Mouse (Mus musculus) forebrain, embryonic 11.5 days (tissue): ENCODE results near the gene Mybpc3. TPM values are rescaled to one million over a fixed set of nuclear protein-coding genes. Genes with fewer than 3 reads are reported as not detected.
A peak's percentile ranks its signal among the peaks of the same experiment; 100 is the strongest.

Experiments used
- ATAC-seq: fragments of 200-750 bp; cut with Nextera tagmentation; replicated peaks from 2 replicates; pipeline ENCODE4 v1.8.0; 2017; ENCODE audit warnings: moderate TSS enrichment; ENCODE audit not compliant: low FRiP score
- DNase-seq: peaks from one replicate; pipeline ENCODE4 v3.0.0-alpha.2; 2017; ENCODE audit warnings: low spot score
- H3K27ac ChIP-seq: fragments of 300-500 bp; sonication (generic); 2 replicates; pipeline ENCODE4 v1.5.1; 2014; ENCODE audit warnings: low read depth, low read length
- H3K27me3 ChIP-seq: fragments of 300-500 bp; sonication (generic); 2 replicates; pipeline ENCODE4 v1.6.1; 2014; ENCODE audit warnings: mild to moderate bottlenecking, low read length, mixed read lengths; ENCODE audit not compliant: control insufficient read depth, insufficient read depth
- H3K36me3 ChIP-seq: fragments of 300-500 bp; sonication (generic); 2 replicates; pipeline ENCODE4 v1.6.1; 2014; ENCODE audit warnings: mild to moderate bottlenecking, low read length, moderate library complexity, mixed read lengths; ENCODE audit not compliant: control insufficient read depth, insufficient read depth
- H3K4me1 ChIP-seq: fragments of 300-500 bp; sonication (generic); replicated peaks from 2 replicates; pipeline ENCODE4 v1.6.1; 2014; ENCODE audit warnings: low read length, mixed read lengths; ENCODE audit not compliant: control insufficient read depth, insufficient read depth
- H3K4me2 ChIP-seq: fragments of 300-500 bp; sonication (generic); 2 replicates; pipeline ENCODE4 v1.6.1; 2014; ENCODE audit warnings: low read depth, mild to moderate bottlenecking, low read length, moderate library complexity, mixed read lengths; ENCODE audit not compliant: severe bottlenecking
- H3K4me3 ChIP-seq: fragments of 300-500 bp; sonication (generic); 2 replicates; pipeline ENCODE4 v1.5.1; 2014; ENCODE audit warnings: low read depth, low read length
- H3K9ac ChIP-seq: fragments of 300-500 bp; sonication (generic); 2 replicates; pipeline ENCODE4 v1.6.1; 2014; ENCODE audit warnings: low read length
- H3K9me3 ChIP-seq: fragments of 300-500 bp; sonication (generic); 2 replicates; pipeline ENCODE4 v1.6.1; 2016; ENCODE audit warnings: low read length, mixed read lengths; ENCODE audit not compliant: control insufficient read depth
- WGBS: fragments of 180-500 bp; shearing (Covaris S2); extraction: QIAGEN DNeasy Blood & Tissue Kit; methylation state at CpG from one replicate; pipeline ENCODE4 v1.1.7; 2014; 5-methylcytosine and 5-hydroxymethylcytosine counted together
- polyA plus RNA-seq: library from polyadenylated mRNA; unstranded; fragments of >200 nt; fragmentation: Nextera tagmentation; extraction: Ambion mirVana; gene quantifications from 2 replicates; pipeline ENCODE4 v1.2.1, GENCODE M21; 2014

Mybpc3 gene
- polyA plus RNA-seq, 1 experiment from 2014 or later = not detected

- no peak overlapping the region for H3K9ac ChIP-seq
- H3K4me2 ChIP-seq = no peak overlapping the region
- H3K4me1 ChIP-seq = no peaks in the 10 kb centered on the region
- WGBS = 78% methylated on average over 6 of the region's 6 CpGs
- no peaks in the 10 kb centered on the region for H3K9me3 ChIP-seq
- H3K36me3 ChIP-seq = no peaks in the 10 kb centered on the region; the same call in 1 of the 2 replicates
- ATAC-seq = no peak
- no peak overlapping the region for H3K4me3 ChIP-seq
- no peaks in the 10 kb centered on the region for H3K27me3 ChIP-seq
- no peak for DNase-seq
- no peak overlapping the region for H3K27ac ChIP-seq
Measured at GRCm38 (mm10) chr2:91176234-91176633, 58.3 kb downstream of the Mybpc3 start.

DNA sequence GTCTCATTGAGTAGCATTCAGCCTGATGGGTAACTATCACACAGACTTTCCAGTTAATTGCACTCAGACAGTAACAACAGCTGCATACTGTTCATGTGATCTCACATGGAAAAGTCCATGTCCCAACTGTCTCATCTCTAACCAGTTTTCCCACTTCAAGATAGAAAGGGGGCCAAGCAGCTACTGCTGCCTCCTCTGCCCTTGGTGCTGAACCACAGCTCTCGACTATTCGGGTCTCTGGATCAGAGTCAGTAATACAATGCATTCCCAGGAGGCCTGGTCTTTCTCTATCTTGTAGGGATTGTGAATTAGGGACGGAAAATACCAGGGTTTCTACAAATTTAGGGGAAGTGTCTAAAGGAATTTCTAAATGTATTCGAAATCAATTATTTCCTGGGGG lies 61.9 kb downstream of the Mybpc3 start:
- Histone ChIP-seq H3K36me3 (no peaks in the 10 kb centered on the region), H3K27ac (no peak overlapping the region), H3K4me1 (peaks cover 7% of the 10 kb centered on the region; the same call in 1 of the 2 replicates), H3K4me3 (no peak overlapping the region), H3K9me3 (no peaks in the 10 kb centered on the region), H3K4me2 (no peak overlapping the region), H3K9ac (no peak overlapping the region), H3K27me3 (no peaks in the 10 kb centered on the region)
- DNase-seq = no peak
- ATAC-seq = no peak
- WGBS = 46% methylated on average over 4 of the region's 4 CpGs

DNA sequence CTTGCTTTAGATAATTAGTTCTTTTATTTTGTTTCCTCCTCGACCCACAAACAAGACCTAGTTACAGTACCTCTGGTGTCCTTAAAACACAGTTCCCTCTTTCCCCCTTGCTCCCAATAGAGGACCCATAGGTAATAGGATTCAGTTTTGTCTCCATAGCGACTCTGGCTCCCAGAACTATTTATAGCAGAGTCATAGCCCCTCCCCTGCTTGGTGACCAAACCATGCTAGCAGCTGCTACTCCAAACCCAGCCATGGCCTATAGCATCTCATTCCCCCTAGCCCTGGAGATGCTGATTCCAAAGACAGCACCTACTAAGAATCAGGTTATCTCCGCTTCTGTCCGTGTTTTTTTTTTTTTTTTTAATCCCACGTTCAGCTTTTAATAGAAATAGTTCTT lies 62.8 kb downstream of the Mybpc3 start:
- no peak for DNase-seq
- Histone ChIP-seq H3K4me1 (peaks cover 7% of the 10 kb centered on the region; the same call in 1 of the 2 replicates), H3K27me3 (no peaks in the 10 kb centered on the region), H3K9me3 (no peaks in the 10 kb centered on the region), H3K36me3 (no peaks in the 10 kb centered on the region), H3K27ac (no peak overlapping the region), H3K4me3 (no peak overlapping the region), H3K9ac (no peak overlapping the region), H3K4me2 (no peak overlapping the region)
- WGBS = 75% methylated on average over 5 of the region's 5 CpGs
- no peak for ATAC-seq

DNA sequence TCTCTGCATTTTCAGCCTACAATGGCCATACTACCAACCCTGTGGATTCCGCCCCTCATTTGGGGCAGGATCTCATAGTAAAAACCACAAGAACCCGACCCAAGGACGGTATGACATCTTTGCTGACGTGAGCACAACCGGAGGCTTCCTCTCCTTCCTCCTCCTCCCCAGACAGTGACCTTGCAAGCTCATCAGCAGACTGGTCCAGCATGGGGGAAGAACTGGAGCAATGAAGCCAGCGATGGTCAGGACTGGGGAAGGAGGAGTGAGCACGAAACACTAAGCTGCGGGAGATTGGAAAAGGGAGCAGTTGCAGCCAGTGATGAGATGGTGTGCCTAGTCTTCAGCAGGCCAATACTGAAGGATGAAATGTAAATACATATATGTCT lies 64.1 kb downstream of the Mybpc3 start:
- Histone ChIP-seq H3K27me3 (no peaks in the 10 kb centered on the region), H3K9me3 (no peaks in the 10 kb centered on the region), H3K27ac (no peak overlapping the region), H3K9ac (peak overlapping the region; percentile 79), H3K4me3 (peak overlapping the region; percentile 91), H3K4me1 (peaks cover 7% of the 10 kb centered on the region; the same call in 1 of the 2 replicates), H3K36me3 (no peaks in the 10 kb centered on the region), H3K4me2 (peak overlapping the region; percentile 80)
- ATAC-seq (no peak), DNase-seq (no peak)
- 16% methylated on average over 8 of the region's 8 CpGs for WGBS

DNA sequence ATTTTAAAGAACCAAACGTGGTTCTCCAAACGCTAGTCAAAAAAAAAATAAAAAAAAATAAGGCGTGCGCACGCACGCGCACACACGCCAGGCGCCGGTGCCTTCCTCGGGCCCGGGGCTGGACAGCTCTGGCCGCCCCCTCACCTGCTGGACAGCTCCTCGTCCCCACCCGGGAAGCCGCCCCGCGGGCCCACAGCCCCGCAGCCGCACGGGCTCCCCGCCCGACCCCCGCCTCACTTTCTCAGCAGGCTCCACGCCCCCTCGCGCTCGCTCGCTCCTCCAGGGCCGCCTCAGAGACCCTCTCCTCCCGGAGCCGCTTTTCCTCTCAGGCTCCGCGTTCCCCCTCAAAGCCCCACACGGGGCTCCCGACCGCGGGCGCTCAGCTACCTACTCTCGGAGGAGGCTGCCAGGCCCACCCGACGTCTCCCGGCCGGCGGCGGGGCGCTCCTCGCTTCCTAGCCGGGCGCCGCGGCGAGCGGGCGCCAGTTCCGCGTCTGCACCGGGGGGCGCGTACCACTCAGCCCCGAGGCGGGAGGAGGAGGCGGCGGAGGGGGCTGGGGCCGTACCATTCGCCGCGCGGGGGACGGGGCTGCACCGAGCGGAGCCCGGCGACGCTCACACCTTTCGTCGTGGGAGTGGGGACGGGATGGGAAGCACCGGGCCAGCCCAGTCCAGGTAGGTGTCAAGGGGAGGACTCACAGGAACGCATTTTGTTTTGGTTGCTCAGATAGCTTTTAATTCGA lies 64.6 kb downstream of the Mybpc3 start:
- WGBS = under 1% methylated on average over 71 of the region's 81 CpGs
- no peaks in the 10 kb centered on the region for H3K27me3 ChIP-seq

DNA sequence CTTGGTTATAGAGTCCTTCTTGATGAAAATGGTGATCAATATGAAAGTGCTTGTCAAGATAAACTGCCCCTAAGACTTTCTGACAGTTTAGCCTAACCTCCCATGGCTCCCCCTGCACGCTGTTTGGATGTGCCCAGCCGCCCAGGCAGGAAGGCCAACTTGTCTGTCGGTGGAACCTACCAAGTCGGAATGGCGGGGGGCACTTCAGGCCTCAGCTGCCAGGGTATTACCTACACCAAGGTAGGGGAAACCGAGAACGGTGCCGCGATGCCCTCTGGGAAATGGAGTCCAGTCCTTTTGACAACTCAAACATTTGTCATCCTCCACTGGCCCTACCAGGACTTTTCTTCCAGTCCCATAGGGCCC lies 65.2 kb downstream of the Mybpc3 start:
- peak overlapping the region; percentile 79 for H3K9ac ChIP-seq
- ATAC-seq (peak; percentile 95), DNase-seq (peak; percentile 97)
- H3K36me3 ChIP-seq = no peaks in the 10 kb centered on the region
- H3K27me3 ChIP-seq = no peaks in the 10 kb centered on the region
- peak overlapping the region; percentile 70; the same call in 1 of the 2 replicates for H3K27ac ChIP-seq
- 0% methylated on average over 9 of the region's 9 CpGs for WGBS
- H3K9me3 ChIP-seq = no peaks in the 10 kb centered on the region
- peaks cover 7% of the 10 kb centered on the region; the same call in 1 of the 2 replicates for H3K4me1 ChIP-seq
- peak overlapping the region; percentile 91 for H3K4me3 ChIP-seq
- peak overlapping the region; percentile 80 for H3K4me2 ChIP-seq

More for the DNA sequence above, 64.6 kb downstream of the Mybpc3 start:
- H3K9ac ChIP-seq = peak overlapping the region; percentile 79
- peak overlapping the region; percentile 80 for H3K4me2 ChIP-seq
- peaks cover 7% of the 10 kb centered on the region; the same call in 1 of the 2 replicates for H3K4me1 ChIP-seq
- H3K36me3 ChIP-seq = no peaks in the 10 kb centered on the region
- ATAC-seq = peak; percentile 96
- H3K27ac ChIP-seq = peak overlapping the region; percentile 70
- no peaks in the 10 kb centered on the region for H3K9me3 ChIP-seq
- peak; percentile 94 for DNase-seq
- peak overlapping the region; percentile 91 for H3K4me3 ChIP-seq

DNA sequence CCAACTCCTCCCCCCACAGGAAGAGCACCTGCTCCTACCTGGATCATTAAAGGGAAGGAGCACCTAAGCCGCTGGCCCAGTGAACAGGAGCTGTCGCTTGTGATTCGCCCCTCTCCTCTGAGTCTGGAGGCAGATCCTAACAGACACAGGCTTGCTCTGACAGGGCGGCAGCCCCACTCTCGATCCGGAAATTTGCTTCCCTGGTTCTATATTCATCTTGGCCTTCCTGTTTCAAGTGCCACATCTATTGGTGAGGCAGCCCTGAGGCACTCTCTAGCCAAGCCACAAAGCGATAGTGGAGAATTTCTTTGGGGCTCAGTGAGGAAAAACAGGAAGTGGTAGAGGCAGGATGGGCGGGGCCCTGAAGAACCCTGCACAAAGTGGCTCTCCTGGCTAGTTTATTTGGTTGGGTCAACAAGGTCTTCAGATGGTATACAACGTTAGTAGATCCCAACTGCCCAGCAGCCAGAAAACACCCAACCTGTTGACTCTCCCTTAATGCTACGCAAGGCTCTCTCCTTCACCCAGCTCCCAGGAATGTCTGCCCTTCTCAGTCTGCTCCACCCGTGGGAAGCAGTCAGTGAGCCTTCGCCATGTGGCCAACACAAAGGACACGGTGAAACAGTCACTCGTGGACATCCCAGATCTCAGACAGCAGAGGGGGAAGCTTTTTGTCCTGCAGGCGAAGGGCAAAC lies 65.9 kb downstream of the Mybpc3 start, which contains the start of gene Madd:
Gene Madd (minus strand): TSS at position 127 of the 695 bp plus-strand sequence.
- Histone ChIP-seq H3K9me3 (no peaks in the 10 kb centered on the region), H3K4me2 (peak within 1 kb of the TSS; percentile 80), H3K36me3 (no peaks in the 10 kb centered on the region), H3K27me3 (no peaks in the 10 kb centered on the region), H3K9ac (peak within 1 kb of the TSS; percentile 79), H3K4me3 (peak within 1 kb of the TSS; percentile 91), H3K4me1 (peaks cover 7% of the 10 kb centered on the region; the same call in 1 of the 2 replicates), H3K27ac (peak within 1 kb of the TSS; percentile 70)
- DNase-seq (no peak), ATAC-seq (no peak)
- 67% methylated on average over 15 of the region's 15 CpGs for WGBS
